In genomic region chr9:111118252-111118890, GRCm38 (mm10) we compare ENCODE assay signal across 8 mouse cellular contexts. TPM values are rescaled to one million over a fixed set of nuclear protein-coding genes. Genes with fewer than 3 reads are reported as not detected.
A peak's percentile ranks its signal among the peaks of the same experiment; 100 is the strongest.
DNase-seq lines count a peak whose midpoint lies in the region; ATAC-seq and TF ChIP-seq lines count a peak whose summit lies in the region.

No protein-coding gene starts in this region.

- H3K27ac ChIP-seq in ES-E14 (ENCODE audit: insufficient read depth, low read depth, low read length, poor library complexity, severe bottlenecking), result no peak overlapping the region; the same call in 1 of the 2 replicates
- H3K27ac ChIP-seq in bone marrow, adult 2 months (ENCODE audit: control insufficient read depth, insufficient read depth, low read depth, low read length, poor library complexity), result peak overlapping the region; percentile 77
- H3K27ac ChIP-seq in forebrain, embryonic 15.5 days (replicated peaks), result peak overlapping the region; percentile 73
- peak overlapping the region; percentile 91 for H3K27ac ChIP-seq in layer of hippocampus, adult 2 months

- H3K9me3 ChIP-seq in ES-E14 (ENCODE audit: control insufficient read depth, insufficient read depth, low read depth, low read length), result no peaks in the 10 kb centered on the region
- H3K9me3 ChIP-seq in forebrain, embryonic 15.5 days, result no peaks in the 10 kb centered on the region

- no peak for TF ChIP-seq POLR2A in bone marrow, adult 2 months (IDR thresholded peaks at IDR 0.05; ENCODE audit: borderline replicate concordance, control insufficient read depth, low read depth, low read length)

- in situ Hi-C loops in ES-E14 (cut with MboI; ENCODE audit: low sequenced_read_pairs in 2 of 2, unreplicated experiment in 2 of 2), result no loop called here

- H3K4me2 ChIP-seq in forebrain, embryonic 15.5 days (replicated peaks), result peak overlapping the region; percentile 81

- DNase-seq in ES-E14 (ENCODE audit: low read depth, low spot score), result peak; percentile 22
- peak; percentile 57 to 75 for DNase-seq in heart, postnatal 36 days
- peak in 1 of 2 experiments; percentile 32 for DNase-seq in layer of hippocampus, adult 2 months (ENCODE audit: low spot score in 2 of 2)
- peak; percentile 64 to 66 for DNase-seq in lung, postnatal 4 days
- peak; percentile 43 to 45 for DNase-seq in right cerebral cortex, postnatal 10 days (ENCODE audit: low spot score in 2 of 2)
- DNase-seq in c-Kit-positive CD71-positive TER-119-positive erythroid progenitor cells, embryonic 14.5 days (ENCODE audit: low spot score), result no peak

- peak overlapping the region; percentile 85 for H3K9ac ChIP-seq in ES-E14 (ENCODE audit: insufficient read depth, low read depth, low read length, poor library complexity, severe bottlenecking)
- peak overlapping the region; percentile 76 for H3K9ac ChIP-seq in forebrain, embryonic 15.5 days (replicated peaks)

- intact Hi-C loops in heart, postnatal 36 days (cut with DNase I), result loop anchor here (2.0 kb wide), 1 partner anchor 28 kb away; no protein-coding TSS in a partner anchor

- H3K4me1 ChIP-seq in ES-E14 (ENCODE audit: control insufficient read depth in 2 of 2, insufficient read depth in 2 of 2, low read length in 2 of 2, poor library complexity in 1 of 2), result peaks cover 0 to 3% of the 10 kb centered on the region in 2 experiments; a peak in 1 of 4 replicates
- peaks cover 2% of the 10 kb centered on the region; the same call in 1 of the 2 replicates for H3K4me1 ChIP-seq in bone marrow, adult 2 months (ENCODE audit: control insufficient read depth, insufficient read depth, low read length)
- peaks cover 19% of the 10 kb centered on the region for H3K4me1 ChIP-seq in forebrain, embryonic 15.5 days

- no peaks in the 10 kb centered on the region for H3K36me3 ChIP-seq in ES-E14 (ENCODE audit: control insufficient read depth, insufficient read depth, low read length, poor library complexity, severe bottlenecking)
- no peaks in the 10 kb centered on the region for H3K36me3 ChIP-seq in forebrain, embryonic 15.5 days

- H3K4me3 ChIP-seq in ES-E14 (ENCODE audit: insufficient read depth in 1 of 2, low read depth in 1 of 2, low read length in 2 of 2, poor library complexity in 1 of 2, severe bottlenecking in 1 of 2), result peak overlapping the region; percentile 91 to 95
- H3K4me3 ChIP-seq in bone marrow, adult 2 months (replicated peaks; ENCODE audit: control insufficient read depth, low read depth, low read length), result peak overlapping the region; percentile 77
- H3K4me3 ChIP-seq in forebrain, embryonic 15.5 days, result peak overlapping the region; percentile 94
- peak overlapping the region; percentile 89 for H3K4me3 ChIP-seq in layer of hippocampus, adult 2 months

- no peaks in the 10 kb centered on the region for H3K27me3 ChIP-seq in forebrain, embryonic 15.5 days

- no peak for TF ChIP-seq CTCF in bone marrow, adult 2 months (IDR thresholded peaks at IDR 0.05; ENCODE audit: control insufficient read depth, insufficient read depth, low read length)
- peak; percentile 22 for TF ChIP-seq CTCF in layer of hippocampus, adult 2 months (conservative IDR thresholded peaks at IDR 0.05)

- WGBS in bone marrow, adult 2 months, result under 1% methylated on average over 52 of the region's 52 CpGs
- WGBS in forebrain, embryonic 15.5 days, result under 1% methylated on average over 49 of the region's 52 CpGs

- peak; percentile 89 for ATAC-seq in forebrain, embryonic 15.5 days (replicated peaks)

TF ChIP-seq in ES-E14, 5 proteins besides CTCF, POLR2A, EP300 and RAD21:
- TF ChIP-seq CHD2 (IDR thresholded peaks at IDR 0.05; ENCODE audit: low read depth, low read length), result no peak
- no peak for TF ChIP-seq ZNF384 (IDR thresholded peaks at IDR 0.05; ENCODE audit: low read depth, low read length)
- no peak for TF ChIP-seq MAFK (IDR thresholded peaks at IDR 0.05; ENCODE audit: insufficient read depth, low read depth, low read length)
- TF ChIP-seq HCFC1 (IDR thresholded peaks at IDR 0.05; ENCODE audit: borderline replicate concordance, insufficient read depth, low read length), result no peak
- TF ChIP-seq ZC3H11A (IDR thresholded peaks at IDR 0.05; ENCODE audit: borderline replicate concordance, low read depth, low read length), result no peak

RNA-seq across cellular contexts. Expression of gene Lrrfip2, which starts 1.0 kb away (rescaled TPM):
- 25.5 and 33.0 TPM in 2 replicates for total RNA-seq in ES-E14 (2012; rRNA removed)
- polyA plus RNA-seq in bone marrow, adult 2 months (2011; ENCODE audit: insufficient read depth, insufficient read length, low replicate concordance, missing spikeins), result 48.1 and 88.3 TPM in 2 replicates
- polyA plus RNA-seq in forebrain, embryonic 15.5 days (2015; fragmentation: Nextera tagmentation; extraction: Ambion mirVana), result 41.8 and 42.8 TPM in 2 replicates
- 10 to 100 TPM; 93.5 to 97.6 TPM for total RNA-seq in heart, postnatal 36 days (2021)
- total RNA-seq in layer of hippocampus, adult 2 months (2021), result 10 to 100 TPM; 37.2 to 38.0 TPM
